Mouse (Mus musculus): ENCODE measurements around the gene Gm8094. TPM values are rescaled to one million over a fixed set of nuclear protein-coding genes. Genes with fewer than 3 reads are reported as not detected.
A peak's percentile ranks its signal among the peaks of the same experiment; 100 is the strongest.
"Not testable (repeated sequence)": the region's sequence is repeated elsewhere in the genome, so short reads cannot be mapped to it uniquely, and the experiment has no call there.

The Gm8094 gene
- total RNA-seq (2021), result not detected

- DNase-seq, result not testable (repeated sequence)
These were observed at the start of gene Gm8094 for GRCm38 (mm10) chr14:43076543-43076942. Gm8094 (minus strand) TSS chr14:43076643.

DNA sequence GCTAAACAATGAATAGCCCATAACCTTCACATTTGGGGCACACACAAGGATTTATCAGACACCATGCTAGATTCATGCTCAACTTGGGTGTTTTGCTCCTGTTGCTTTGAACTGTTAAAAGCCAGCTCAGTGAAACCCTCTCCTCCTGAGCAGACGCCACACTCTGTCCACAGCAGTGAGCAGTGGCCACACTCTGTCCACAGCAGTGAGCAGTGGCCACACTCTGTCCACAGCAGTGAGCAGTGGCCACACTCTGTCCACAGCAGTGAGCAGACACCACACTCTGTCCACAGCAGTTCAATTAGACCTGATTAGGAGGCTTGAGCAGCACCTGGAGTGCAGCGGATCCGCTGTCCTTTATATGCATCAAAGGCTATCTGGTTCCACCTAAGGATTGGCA, 43.2 kb upstream of the Gm8094 start:
- DNase-seq, result not testable (repeated sequence)

DNA sequence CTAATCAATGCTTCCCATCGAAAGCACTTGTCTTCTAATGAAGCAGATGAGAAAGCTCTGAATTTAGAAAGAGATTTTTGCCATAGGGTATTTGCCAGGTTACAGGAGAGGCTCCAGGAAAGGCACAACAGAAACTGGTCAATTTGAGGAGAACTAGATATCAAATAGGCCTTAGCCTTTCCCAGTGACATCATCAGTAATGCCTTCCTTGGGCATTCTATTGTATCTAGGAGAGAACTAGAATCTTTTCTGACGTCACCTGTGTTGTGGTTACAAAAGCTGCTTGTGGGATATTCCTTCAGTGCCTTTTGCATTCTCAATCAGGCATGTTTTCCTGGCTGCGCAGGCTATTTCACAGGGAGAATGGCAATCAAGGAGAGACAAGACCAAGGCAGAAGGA, 23.9 kb upstream of the Gm8094 start, which contains the start of gene Gm8104:
Gene Gm8104, plus strand, starts transcription at position 301 of the 400 bp plus-strand sequence.
- DNase-seq, result not testable (repeated sequence)

DNA sequence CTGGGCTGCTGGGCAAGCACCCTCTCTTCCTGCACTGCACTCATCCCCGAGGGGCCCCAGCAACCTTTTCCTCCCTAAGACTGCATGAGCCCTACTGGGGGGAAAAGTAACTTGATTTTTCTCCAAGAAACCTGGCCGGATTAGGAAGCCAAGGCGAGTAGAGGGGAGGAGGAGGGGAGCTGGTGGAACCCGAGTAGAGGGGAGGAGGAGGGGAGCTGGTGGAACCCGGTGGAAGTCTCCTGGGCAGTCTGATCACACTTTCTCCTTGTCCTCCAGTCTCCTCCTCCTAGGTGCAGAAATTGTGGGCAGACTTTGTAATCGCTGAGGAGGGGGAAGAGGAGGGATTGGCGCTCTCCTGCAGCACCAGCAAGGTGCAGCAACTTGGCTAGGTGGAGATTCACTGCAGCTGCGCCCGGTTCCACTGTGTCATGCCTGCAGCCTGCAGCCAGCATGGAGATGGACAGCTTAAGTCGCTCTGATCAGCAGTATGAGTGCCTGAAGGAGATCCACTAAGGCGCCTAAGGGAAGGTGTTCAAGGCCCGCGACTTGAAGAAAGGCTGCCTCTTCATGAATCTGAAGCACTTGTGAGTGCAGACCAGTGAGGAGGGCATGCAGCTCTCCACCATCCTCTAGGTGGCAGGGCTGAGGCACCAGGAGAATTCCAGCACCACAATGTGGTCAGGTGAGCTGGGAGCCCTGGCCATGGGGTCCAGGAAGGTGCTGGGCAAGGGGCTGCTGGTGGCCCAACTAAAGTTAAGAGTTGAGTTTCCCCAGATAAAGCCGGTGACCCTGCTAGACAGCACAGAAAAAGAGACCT, 12.9 kb upstream of the Gm8094 start:
- DNase-seq, result not testable (repeated sequence)

DNA sequence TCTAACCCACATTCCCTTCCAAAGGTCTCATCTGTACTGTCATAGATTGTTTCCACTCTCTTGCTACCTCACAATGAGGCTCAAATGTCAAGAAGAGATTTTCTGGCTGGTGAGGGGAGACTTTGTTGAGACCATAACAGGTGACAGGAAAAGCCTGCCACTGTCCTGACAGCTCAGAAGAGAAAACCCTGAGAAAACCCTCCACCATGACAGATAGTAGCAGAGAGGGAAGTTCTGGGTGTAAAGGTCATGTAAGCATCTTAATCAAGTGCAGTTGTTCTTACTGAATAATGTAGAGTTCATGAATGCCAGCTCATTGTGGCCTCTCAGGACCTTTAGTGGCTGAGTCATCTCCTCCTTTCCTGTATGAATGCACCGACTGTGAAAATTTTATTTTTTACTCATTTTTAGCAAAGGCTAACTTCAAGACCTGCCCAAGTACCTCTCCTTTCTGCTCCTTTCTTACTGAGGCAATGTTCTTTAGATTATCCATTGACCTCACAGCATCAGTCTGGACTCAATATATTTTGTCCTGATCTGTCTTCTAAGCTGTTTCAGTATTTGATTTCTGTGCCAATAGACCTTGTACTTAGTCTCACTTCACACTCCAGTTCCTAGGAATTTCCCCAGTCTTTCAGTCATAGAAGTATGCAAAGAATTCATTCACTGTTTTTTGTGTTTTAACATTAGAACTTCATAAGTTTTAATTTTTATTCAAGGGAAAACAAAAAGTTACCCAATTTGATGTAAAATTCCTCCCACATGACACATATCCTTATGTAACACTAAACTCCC, 8.7 kb upstream of the Gm8094 start:
- peak; percentile 6 for DNase-seq

DNA sequence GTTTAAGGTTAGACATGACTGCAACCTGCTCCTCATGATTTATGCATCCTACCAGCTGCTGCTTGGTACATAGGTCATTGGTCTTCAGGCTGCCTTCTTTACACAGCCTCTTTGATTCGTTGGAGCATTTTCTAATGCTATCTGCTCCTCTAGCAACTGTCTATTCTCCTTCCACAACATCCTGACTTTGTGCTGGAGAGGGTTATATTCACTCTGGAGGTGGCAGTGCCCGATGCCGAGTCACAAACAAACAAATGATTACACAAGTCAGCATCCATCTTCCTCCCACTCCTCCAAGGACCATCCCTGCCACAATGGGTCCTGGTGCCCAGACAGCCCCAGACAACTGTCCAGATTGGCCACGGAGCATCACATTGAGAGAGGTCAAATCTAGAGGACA, 16.3 kb downstream of the Gm8094 start:
- not testable (repeated sequence) for DNase-seq

- DNase-seq, result not testable (repeated sequence)
These were observed 18.4 kb downstream of the Gm8094 start for GRCm38 (mm10) chr14:43058063-43058462.

Other genes with a start within 250 kb of the Gm8094 start
- not detected for gene Gm21977, start 223.2 kb downstream of the Gm8094 start, total RNA-seq (2021)
- gene Gm8082, start 83.0 kb downstream of the Gm8094 start, total RNA-seq (2021), result not detected
- not detected for gene Gm10376, start 61.0 kb downstream of the Gm8094 start, total RNA-seq (2021)
- not detected for gene Gm8104, start 24.0 kb upstream of the Gm8094 start, total RNA-seq (2021)
- gene Gm7233, start 103.2 kb upstream of the Gm8094 start, total RNA-seq (2021), result not detected
- gene Gm8122, start 158.7 kb upstream of the Gm8094 start, total RNA-seq (2021), result not detected
- gene Gm8126, start 182.0 kb upstream of the Gm8094 start, total RNA-seq (2021), result not detected
- not detected for gene Gm9732, start 198.4 kb upstream of the Gm8094 start, total RNA-seq (2021)
- not detected for gene Gm8127, start 217.2 kb upstream of the Gm8094 start, total RNA-seq (2021)

Data from heart, postnatal 4 days (tissue).